Mouse (Mus musculus) C2C12 (cell line): ENCODE measurements around the gene Gpatch8. TPM values are rescaled to one million over a fixed set of nuclear protein-coding genes. Genes with fewer than 3 reads are reported as not detected.
"Not testable (repeated sequence)": the region's sequence is repeated elsewhere in the genome, so short reads cannot be mapped to it uniquely, and the experiment has no call there.

ENCODE experiments used
- H3K27me3 ChIP-seq: one replicate; pipeline ENCODE4 v1.6.1; 2011; ENCODE audit not compliant: control insufficient read depth, insufficient read depth, insufficient read length
- H3K36me3 ChIP-seq: one replicate; pipeline ENCODE4 v1.6.1; 2011; ENCODE audit not compliant: control insufficient read depth, insufficient read depth
- H3K4me3 ChIP-seq: one replicate; pipeline ENCODE4 v1.5.1; 2011; ENCODE audit warnings: mild to moderate bottlenecking, control low read depth; ENCODE audit not compliant: poor library complexity, insufficient read depth, severe bottlenecking
- H3K79me2 ChIP-seq: one replicate; pipeline ENCODE4 v1.6.1; 2011; ENCODE audit not compliant: control insufficient read depth, insufficient read depth
- H3K79me3 ChIP-seq: one replicate; pipeline ENCODE4 v1.6.1; 2011; ENCODE audit warnings: low read depth, control low read depth
- H3ac ChIP-seq: one replicate; pipeline ENCODE3; 2011; ENCODE audit warnings: low read depth; ENCODE audit not compliant: control insufficient read depth, insufficient read length
- CEBPB ChIP-seq: IDR thresholded peaks from one replicate; pipeline ENCODE4 v1.6.1; 2011; ENCODE audit warnings: low read depth, mild to moderate bottlenecking, control low read depth, moderate library complexity
- CTCF ChIP-seq: IDR thresholded peaks from one replicate; pipeline ENCODE4 v1.5.1; 2011; ENCODE audit not compliant: control insufficient read depth, insufficient read depth, insufficient read length
- FOSL1 ChIP-seq: IDR thresholded peaks from one replicate; pipeline ENCODE4 v1.8.0; 2011; ENCODE audit warnings: mild to moderate bottlenecking, low read length; ENCODE audit not compliant: poor library complexity, insufficient read depth, severe bottlenecking
- MAX ChIP-seq: IDR thresholded peaks from one replicate; pipeline ENCODE4 v1.6.1; 2011; ENCODE audit warnings: mild to moderate bottlenecking, control low read depth
- MYOD1 ChIP-seq: IDR thresholded peaks from one replicate; pipeline ENCODE4 v1.6.1; 2011; ENCODE audit warnings: low read depth; ENCODE audit not compliant: control insufficient read depth, insufficient read length
- MYOG ChIP-seq: IDR thresholded peaks from one replicate; pipeline ENCODE4 v1.6.1; 2011; ENCODE audit not compliant: control insufficient read depth, insufficient read length; ENCODE audit errors: extremely low read depth
- USF1 ChIP-seq: IDR thresholded peaks from one replicate; pipeline ENCODE4 v1.6.1; 2011; ENCODE audit warnings: low read depth, mild to moderate bottlenecking, control low read depth, moderate library complexity
- polyA plus RNA-seq: library from polyadenylated mRNA; unstranded; fragments of >200 nt; fragmentation: generic; extraction: Trizol; gene quantifications from one replicate; pipeline ENCODE4 v1.2.1, GENCODE M21; 2012; ENCODE audit warnings: missing spikeins

The Gpatch8 gene
- polyA plus RNA-seq, 1 experiment = 7.3 TPM

DNA sequence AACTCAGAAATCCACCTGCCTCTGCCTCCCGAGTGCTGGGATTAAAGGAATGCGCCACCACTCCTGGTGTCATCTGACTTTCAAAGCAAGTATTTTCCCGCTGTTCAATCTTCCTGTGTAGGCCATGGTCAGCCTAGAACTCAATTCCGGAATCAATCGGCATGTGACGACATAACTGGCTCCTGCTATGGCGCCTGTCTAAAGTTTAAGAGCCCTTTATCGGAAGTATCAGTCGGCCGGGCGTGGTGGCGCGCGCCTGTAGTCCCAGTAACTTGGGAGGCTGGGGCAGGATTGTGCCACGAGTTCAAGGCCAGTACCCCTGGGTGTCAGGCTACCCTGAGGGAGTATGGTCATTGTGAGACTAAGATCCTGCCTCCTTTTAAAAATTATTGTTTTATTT lies 11.5 kb upstream of the Gpatch8 start:
- Histone ChIP-seq H3K79me2 (no peaks in the 10 kb centered on the region), H3ac (no peak overlapping the region), H3K36me3 (no peaks in the 10 kb centered on the region), H3K4me3 (no peak overlapping the region), H3K27me3 (no peaks in the 10 kb centered on the region), H3K79me3 (no peaks in the 10 kb centered on the region)
- TF ChIP-seq CTCF = no peak
- TF ChIP-seq MAX = no peak
- no peak for TF ChIP-seq MYOG
- no peak for TF ChIP-seq CEBPB
- no peak for TF ChIP-seq USF1
- TF ChIP-seq MYOD1 = no peak
- TF ChIP-seq FOSL1 = no peak

DNA sequence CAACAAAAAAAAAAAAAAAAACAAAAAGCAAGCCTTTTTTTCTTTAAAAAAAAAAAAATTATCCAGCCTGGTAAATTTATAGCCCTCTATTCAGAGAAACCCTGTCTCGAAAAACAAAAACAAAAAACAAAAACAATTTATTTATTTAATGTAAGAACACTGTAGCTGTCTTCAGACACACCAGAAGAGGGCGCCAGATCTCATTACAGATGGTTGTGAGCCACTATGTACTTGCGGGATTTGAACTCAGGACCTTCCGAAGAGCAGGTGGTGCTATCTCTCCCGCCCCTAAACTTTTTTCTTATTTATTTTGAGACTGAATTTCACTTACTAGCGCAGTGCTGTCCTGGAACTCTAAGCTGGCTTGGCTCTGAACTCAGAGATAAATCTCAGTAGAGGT lies 11.0 kb upstream of the Gpatch8 start:
- no peak overlapping the region for H3ac ChIP-seq
- no peak for TF ChIP-seq CTCF
- TF ChIP-seq CEBPB = no peak
- no peak for TF ChIP-seq FOSL1
- no peak for TF ChIP-seq MAX
- TF ChIP-seq MYOG = no peak
- no peak for TF ChIP-seq USF1
- no peak for TF ChIP-seq MYOD1

DNA sequence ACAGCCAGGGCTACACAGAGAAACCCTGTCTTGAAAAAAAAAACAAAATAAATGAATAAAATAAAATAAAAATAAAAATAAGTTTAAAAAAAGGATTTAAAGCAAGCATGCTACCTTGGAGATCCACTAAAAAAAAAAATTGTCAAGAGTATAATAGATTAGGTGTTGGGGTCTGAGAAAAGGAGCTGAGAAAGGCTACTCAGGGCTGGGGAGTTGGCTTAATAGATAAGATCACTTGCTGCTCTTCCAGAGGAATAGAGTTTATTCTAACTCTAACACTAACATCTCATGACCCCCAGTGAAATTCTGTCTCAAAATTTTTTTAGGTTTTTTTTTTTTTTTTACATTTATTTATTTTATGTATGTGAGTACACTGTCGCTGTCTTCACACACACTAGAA lies 10.1 kb upstream of the Gpatch8 start:
- Histone ChIP-seq H3K27me3 (no peaks in the 10 kb centered on the region), H3ac (no peak overlapping the region), H3K36me3 (no peaks in the 10 kb centered on the region), H3K4me3 (no peak overlapping the region), H3K79me2 (no peaks in the 10 kb centered on the region), H3K79me3 (no peaks in the 10 kb centered on the region)
- no peak for TF ChIP-seq FOSL1
- TF ChIP-seq MYOG = no peak
- TF ChIP-seq MYOD1 = no peak
- no peak for TF ChIP-seq USF1

More for the DNA sequence above, 11.0 kb upstream of the Gpatch8 start:
- H3K4me3 ChIP-seq = no peak overlapping the region
- no peaks in the 10 kb centered on the region for H3K79me2 ChIP-seq
- no peaks in the 10 kb centered on the region for H3K79me3 ChIP-seq
- H3K36me3 ChIP-seq = no peaks in the 10 kb centered on the region
- no peaks in the 10 kb centered on the region for H3K27me3 ChIP-seq

DNA sequence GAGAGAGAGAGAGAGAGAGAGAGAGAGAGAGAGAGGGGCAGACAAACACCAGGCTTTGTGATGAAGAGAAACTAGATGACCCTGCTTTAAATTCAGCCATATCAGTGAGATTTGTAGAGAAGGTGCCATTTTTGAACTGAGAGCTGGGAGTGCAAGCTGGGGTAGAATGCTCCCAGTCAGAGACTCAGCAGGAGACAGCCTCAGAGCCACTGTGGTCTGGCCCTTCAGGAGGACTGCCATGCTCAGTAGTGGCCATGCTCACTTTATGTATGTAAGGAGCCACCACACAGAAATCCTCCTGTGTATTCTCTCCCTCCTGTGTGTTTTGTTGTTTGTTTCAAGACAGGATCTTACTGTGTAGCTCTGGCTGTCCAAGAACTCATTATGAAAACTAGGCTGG lies 9.5 kb upstream of the Gpatch8 start:
- Histone ChIP-seq H3K4me3 (no peak overlapping the region), H3K27me3 (no peaks in the 10 kb centered on the region), H3ac (no peak overlapping the region), H3K79me3 (no peaks in the 10 kb centered on the region), H3K36me3 (no peaks in the 10 kb centered on the region), H3K79me2 (no peaks in the 10 kb centered on the region)
- TF ChIP-seq FOSL1 = no peak

DNA sequence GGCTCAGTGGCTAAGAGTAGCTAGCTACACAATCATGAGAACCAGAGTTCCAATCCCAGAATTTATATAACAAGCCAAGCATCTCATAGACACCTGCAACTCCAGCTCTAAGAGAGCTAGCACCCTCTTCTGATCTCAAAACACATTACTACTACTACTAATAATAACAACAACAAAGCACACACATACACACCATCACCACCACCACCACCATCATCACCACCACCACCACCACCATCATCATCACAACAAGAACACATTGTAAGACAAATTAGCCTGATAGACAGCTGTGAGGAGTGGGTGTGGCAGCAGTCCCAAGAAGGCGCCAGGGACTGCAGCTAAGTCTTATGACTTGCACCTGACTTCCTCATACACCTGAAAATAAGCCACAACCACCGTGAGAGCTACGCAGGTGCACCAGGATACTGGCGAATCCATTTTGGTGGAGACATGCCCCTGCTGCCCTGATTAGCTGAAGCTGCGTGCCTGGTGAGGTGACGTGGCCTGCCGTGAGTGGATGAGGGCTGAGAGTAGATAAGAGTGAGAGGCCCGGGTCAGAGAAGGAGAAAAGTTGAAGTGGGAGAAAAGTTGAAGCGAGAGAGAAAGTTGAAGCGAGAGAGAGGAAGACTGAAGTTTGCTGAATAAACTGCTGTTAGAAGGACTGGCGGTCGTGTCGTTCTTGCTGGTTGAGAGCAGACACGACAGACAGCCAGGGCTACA lies 8.9 kb upstream of the Gpatch8 start:
- not testable (repeated sequence) for H3ac ChIP-seq, H3K36me3 ChIP-seq, H3K4me3 ChIP-seq, H3K27me3 ChIP-seq, H3K79me3 ChIP-seq, H3K79me2 ChIP-seq

DNA sequence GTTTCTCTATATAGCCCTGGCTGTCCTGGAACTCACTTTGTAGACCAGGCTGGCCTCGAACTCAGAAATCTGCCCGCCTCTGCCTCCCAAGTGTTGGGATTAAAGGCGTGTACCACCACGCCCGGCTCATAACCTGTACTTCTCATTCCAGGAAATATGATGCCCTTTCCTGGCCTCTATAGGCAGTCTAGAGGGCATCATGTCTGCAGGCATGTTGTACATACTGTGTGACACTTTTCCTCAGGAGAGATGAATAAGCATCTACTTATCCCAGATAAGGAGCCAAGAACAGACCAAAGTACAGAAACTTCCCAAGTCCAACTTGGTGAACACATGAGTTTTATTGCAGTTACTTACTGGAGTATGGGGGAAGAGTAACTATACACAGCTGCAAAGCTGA lies 2.5 kb upstream of the Gpatch8 start:
- Histone ChIP-seq H3K36me3 (no peaks in the 10 kb centered on the region), H3ac (no peak overlapping the region), H3K79me3 (peaks cover 18% of the 10 kb centered on the region), H3K79me2 (peaks cover 23% of the 10 kb centered on the region), H3K4me3 (no peak overlapping the region), H3K27me3 (no peaks in the 10 kb centered on the region)
- no peak for TF ChIP-seq CEBPB
- no peak for TF ChIP-seq MYOG
- no peak for TF ChIP-seq CTCF
- TF ChIP-seq MAX = no peak
- TF ChIP-seq USF1 = no peak
- no peak for TF ChIP-seq MYOD1
- no peak for TF ChIP-seq FOSL1
